Mouse (Mus musculus): ENCODE measurements around the gene Usp53. TPM values are rescaled to one million over a fixed set of nuclear protein-coding genes. Genes with fewer than 3 reads are reported as not detected.

The Usp53 gene
- polyA plus RNA-seq, 1 experiment from 2014 or later = 6.2 TPM

DNA sequence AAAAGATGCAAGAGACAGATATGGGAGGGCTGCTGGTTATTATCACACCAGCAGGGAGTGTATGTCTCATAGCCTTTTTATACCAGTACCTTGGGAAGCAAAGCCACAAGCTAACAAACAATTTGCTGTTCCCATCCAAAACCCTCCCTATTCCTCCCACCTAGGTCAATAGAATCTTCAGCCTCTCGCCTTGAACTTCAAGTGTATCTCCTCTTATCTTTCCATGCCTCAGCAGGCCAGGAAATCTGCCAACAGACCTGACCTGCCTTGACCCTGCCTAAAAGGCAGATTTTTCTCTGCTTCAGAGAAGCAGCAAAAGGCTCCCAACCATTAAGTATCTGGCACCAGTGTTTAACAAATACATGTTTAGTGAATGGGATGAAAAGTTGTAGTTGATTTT is 2.1 kb upstream of the Usp53 start:
- Histone ChIP-seq H3K27me3 (no peaks in the 10 kb centered on the region), H3K9ac (no peak overlapping the region), H3K4me2 (replicated peaks) (no peak overlapping the region), H3K4me1 (peaks cover 2% of the 10 kb centered on the region; the same call in 1 of the 2 replicates), H3K27ac (no peak overlapping the region), H3K4me3 (no peak overlapping the region), H3K36me3 (no peaks in the 10 kb centered on the region), H3K9me3 (replicated peaks) (no peaks in the 10 kb centered on the region)
- 66% methylated on average over 1 of the region's 1 CpGs for WGBS
- no peak for ATAC-seq (ENCODE audit: low FRiP score)

DNA sequence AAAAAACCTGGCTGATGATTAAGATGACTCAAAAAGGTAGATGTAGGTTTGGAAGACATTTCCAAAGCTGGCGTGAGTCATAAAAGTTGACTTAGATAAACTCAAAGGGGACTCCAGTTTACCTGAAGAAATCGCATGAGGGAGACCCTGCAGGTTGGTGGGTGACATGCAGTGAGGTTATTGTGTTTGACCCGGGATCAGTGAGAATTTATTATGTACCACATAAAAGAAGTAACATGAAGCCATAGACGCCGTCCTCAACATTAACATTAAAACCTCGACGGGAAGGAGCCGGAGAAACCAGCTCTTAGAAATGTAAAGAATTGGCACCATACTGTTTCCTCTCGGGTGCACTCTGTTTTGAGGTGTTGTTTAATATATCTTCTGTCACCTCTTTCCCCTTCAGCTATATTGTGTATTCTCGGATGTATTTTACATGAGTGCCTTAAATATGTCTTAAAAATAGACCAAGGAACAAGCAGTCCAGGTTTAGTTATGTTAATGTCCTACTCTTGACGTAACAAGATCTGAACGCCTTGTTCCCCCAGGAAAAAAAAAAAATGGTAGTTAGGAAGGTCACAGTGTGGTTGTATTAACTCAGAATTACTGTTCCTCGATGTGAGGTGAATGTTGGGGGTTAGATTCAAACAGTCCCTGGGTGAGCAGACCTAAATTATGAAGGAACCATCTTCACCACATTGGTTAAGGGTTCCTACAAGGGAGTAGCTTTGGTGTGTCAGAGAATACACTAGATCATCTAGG is 1.1 kb upstream of the Usp53 start:
- Histone ChIP-seq H3K4me1 (peaks cover 2% of the 10 kb centered on the region; the same call in 1 of the 2 replicates), H3K4me2 (replicated peaks) (peak overlapping the region; percentile 75), H3K4me3 (peak overlapping the region; percentile 85), H3K9ac (peak overlapping the region; percentile 83), H3K27ac (no peak overlapping the region), H3K9me3 (replicated peaks) (no peaks in the 10 kb centered on the region), H3K27me3 (no peaks in the 10 kb centered on the region), H3K36me3 (no peaks in the 10 kb centered on the region)
- whole genome bisulfite sequencing = 17% methylated on average over 13 of the region's 13 CpGs
- no peak for ATAC-seq (ENCODE audit: low FRiP score)

GRCm38 (mm10) chr3:122983849-122984248 is 461 bp downstream of the Usp53 start:
- WGBS = under 1% methylated on average over 30 of the region's 30 CpGs
- no peaks in the 10 kb centered on the region for H3K9me3 ChIP-seq (replicated peaks)

GRCm38 (mm10) chr3:122975964-122976363 is 8.3 kb downstream of the Usp53 start:
- H3K4me2 ChIP-seq (replicated peaks) = no peak overlapping the region
- H3K4me3 ChIP-seq = no peak overlapping the region
- ATAC-seq (ENCODE audit: low FRiP score) = no peak
- H3K9ac ChIP-seq = no peak overlapping the region
- H3K27me3 ChIP-seq = no peaks in the 10 kb centered on the region
- no peaks in the 10 kb centered on the region for H3K4me1 ChIP-seq
- H3K27ac ChIP-seq = no peak overlapping the region
- H3K36me3 ChIP-seq = no peaks in the 10 kb centered on the region; the same call in 1 of the 2 replicates
- no peaks in the 10 kb centered on the region for H3K9me3 ChIP-seq (replicated peaks)
- WGBS = 96% methylated on average over 1 of the region's 1 CpGs

More at GRCm38 (mm10) chr3:122983849-122984248, 461 bp downstream of the Usp53 start:
- Histone ChIP-seq H3K27me3 (no peaks in the 10 kb centered on the region), H3K4me3 (peak overlapping the region; percentile 85), H3K9ac (peak overlapping the region; percentile 83), H3K4me1 (peaks cover 2% of the 10 kb centered on the region; the same call in 1 of the 2 replicates), H3K27ac (peak overlapping the region; percentile 90), H3K36me3 (no peaks in the 10 kb centered on the region), H3K4me2 (replicated peaks) (peak overlapping the region; percentile 75)
- peak; percentile 92; the same call in 1 of the 2 replicates for ATAC-seq (ENCODE audit: low FRiP score)

- H3K27me3 ChIP-seq = no peaks in the 10 kb centered on the region
- no peak overlapping the region for H3K9ac ChIP-seq
- no peaks in the 10 kb centered on the region; the same call in 1 of the 2 replicates for H3K36me3 ChIP-seq
- H3K27ac ChIP-seq = no peak overlapping the region
- H3K4me1 ChIP-seq = no peaks in the 10 kb centered on the region
- H3K9me3 ChIP-seq (replicated peaks) = no peaks in the 10 kb centered on the region
- ATAC-seq (ENCODE audit: low FRiP score) = no peak
- no peak overlapping the region for H3K4me3 ChIP-seq
- H3K4me2 ChIP-seq (replicated peaks) = no peak overlapping the region
- WGBS = 86% methylated on average over 4 of the region's 4 CpGs
Observed at GRCm38 (mm10) chr3:122975363-122975762, 8.9 kb downstream of the Usp53 start.

DNA sequence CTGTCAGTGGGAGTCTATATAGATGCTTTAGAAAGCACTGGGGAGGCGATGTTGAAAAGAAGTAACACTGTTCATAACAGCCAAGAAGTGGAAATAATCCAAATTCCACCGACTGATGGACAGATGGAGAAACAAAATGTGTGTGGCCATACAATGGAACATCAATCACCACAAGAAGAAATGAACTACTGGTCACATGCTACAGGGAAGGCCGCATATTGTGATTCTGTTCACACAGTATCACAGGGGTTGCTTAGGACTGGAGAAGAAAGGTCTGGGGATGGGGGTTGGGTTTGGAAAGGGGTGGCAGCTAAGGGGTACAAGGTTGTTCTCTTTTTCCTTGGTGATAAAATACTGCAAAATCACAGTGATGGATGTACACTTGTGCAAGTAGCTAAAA is 9.5 kb downstream of the Usp53 start:
- no peak overlapping the region for H3K9ac ChIP-seq
- no peaks in the 10 kb centered on the region for H3K27me3 ChIP-seq
- H3K27ac ChIP-seq = no peak overlapping the region
- no peak overlapping the region for H3K4me2 ChIP-seq (replicated peaks)
- 42% methylated on average over 3 of the region's 3 CpGs for WGBS
- no peaks in the 10 kb centered on the region for H3K9me3 ChIP-seq (replicated peaks)
- no peaks in the 10 kb centered on the region for H3K4me1 ChIP-seq
- no peaks in the 10 kb centered on the region; the same call in 1 of the 2 replicates for H3K36me3 ChIP-seq
- ATAC-seq (ENCODE audit: low FRiP score) = no peak
- H3K4me3 ChIP-seq = no peak overlapping the region

- no peak overlapping the region for H3K27ac ChIP-seq
- H3K4me2 ChIP-seq (replicated peaks) = no peak overlapping the region
- H3K36me3 ChIP-seq = peaks cover 6% of the 10 kb centered on the region; the same call in 1 of the 2 replicates
- H3K4me1 ChIP-seq = no peaks in the 10 kb centered on the region
- no peak overlapping the region for H3K9ac ChIP-seq
- no peak overlapping the region for H3K4me3 ChIP-seq
- no peak for ATAC-seq (ENCODE audit: low FRiP score)
- no peaks in the 10 kb centered on the region for H3K9me3 ChIP-seq (replicated peaks)
- no peaks in the 10 kb centered on the region for H3K27me3 ChIP-seq
- WGBS = 62% methylated on average over 3 of the region's 3 CpGs
Observed at GRCm38 (mm10) chr3:122972126-122972822, 12.0 kb downstream of the Usp53 start.

GRCm38 (mm10) chr3:122968391-122968790 is 15.9 kb downstream of the Usp53 start:
- whole genome bisulfite sequencing = 96% methylated on average over 9 of the region's 9 CpGs
- no peak for ATAC-seq (ENCODE audit: low FRiP score)
- no peaks in the 10 kb centered on the region for H3K27me3 ChIP-seq

DNA sequence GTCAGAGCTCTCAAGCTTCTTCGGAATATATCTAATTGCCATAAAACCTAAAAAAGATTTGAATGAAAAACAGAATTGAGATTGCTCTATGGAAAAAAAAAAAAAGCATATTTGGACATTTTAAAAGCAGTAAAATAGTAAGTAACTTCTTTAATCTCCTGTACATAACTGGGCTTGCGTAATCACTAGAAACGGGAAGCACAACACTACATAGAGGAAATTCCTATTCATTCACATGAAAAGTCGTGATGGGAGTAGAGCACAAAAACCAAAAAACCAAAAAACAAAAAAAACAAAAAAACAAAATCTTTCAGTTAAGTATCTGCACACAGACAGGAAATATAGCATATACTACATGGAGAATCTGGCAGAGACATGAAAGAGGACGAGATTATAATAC is 20.0 kb downstream of the Usp53 start:
- Histone ChIP-seq H3K27ac (no peak overlapping the region), H3K9me3 (replicated peaks) (no peaks in the 10 kb centered on the region), H3K27me3 (no peaks in the 10 kb centered on the region), H3K4me1 (no peaks in the 10 kb centered on the region), H3K4me2 (replicated peaks) (no peak overlapping the region), H3K9ac (no peak overlapping the region), H3K36me3 (peaks cover 9% of the 10 kb centered on the region; the same call in 1 of the 2 replicates), H3K4me3 (no peak overlapping the region)
- no peak for ATAC-seq (ENCODE audit: low FRiP score)
- WGBS = 93% methylated on average over 5 of the region's 5 CpGs

More at GRCm38 (mm10) chr3:122968391-122968790, 15.9 kb downstream of the Usp53 start:
- H3K27ac ChIP-seq = no peak overlapping the region
- no peak overlapping the region for H3K4me3 ChIP-seq
- no peaks in the 10 kb centered on the region for H3K4me1 ChIP-seq
- no peaks in the 10 kb centered on the region for H3K9me3 ChIP-seq (replicated peaks)
- H3K4me2 ChIP-seq (replicated peaks) = no peak overlapping the region
- H3K36me3 ChIP-seq = peaks cover 6% of the 10 kb centered on the region; the same call in 1 of the 2 replicates
- H3K9ac ChIP-seq = no peak overlapping the region

GRCm38 (mm10) chr3:122950129-122950528 is 34.2 kb downstream of the Usp53 start:
- Histone ChIP-seq H3K9me3 (replicated peaks) (no peaks in the 10 kb centered on the region), H3K4me3 (no peak overlapping the region), H3K27me3 (no peaks in the 10 kb centered on the region), H3K4me2 (replicated peaks) (no peak overlapping the region), H3K36me3 (peaks cover 11% of the 10 kb centered on the region), H3K4me1 (no peaks in the 10 kb centered on the region), H3K27ac (no peak overlapping the region), H3K9ac (no peak overlapping the region)
- WGBS = 91% methylated on average over 2 of the region's 2 CpGs
- ATAC-seq (ENCODE audit: low FRiP score) = no peak

- Histone ChIP-seq H3K4me2 (replicated peaks) (no peak overlapping the region), H3K27ac (no peak overlapping the region), H3K27me3 (no peaks in the 10 kb centered on the region), H3K9ac (no peak overlapping the region), H3K9me3 (replicated peaks) (no peaks in the 10 kb centered on the region), H3K36me3 (peaks cover 4% of the 10 kb centered on the region; the same call in 1 of the 2 replicates), H3K4me1 (0 out of 2 replicates have a peak, but pooled peaks cover 2% of the 10 kb centered on the region), H3K4me3 (no peak overlapping the region)
- no peak for ATAC-seq (ENCODE audit: low FRiP score)
- WGBS = 78% methylated on average over 6 of the region's 6 CpGs
Observed at GRCm38 (mm10) chr3:122943387-122943890, 40.9 kb downstream of the Usp53 start.

- Histone ChIP-seq H3K4me1 (0 out of 2 replicates have a peak, but pooled peaks cover 2% of the 10 kb centered on the region), H3K36me3 (no peaks in the 10 kb centered on the region), H3K4me3 (no peak overlapping the region), H3K27me3 (no peaks in the 10 kb centered on the region), H3K27ac (no peak overlapping the region), H3K4me2 (replicated peaks) (no peak overlapping the region), H3K9me3 (replicated peaks) (no peaks in the 10 kb centered on the region), H3K9ac (no peak overlapping the region)
- no peak for ATAC-seq (ENCODE audit: low FRiP score)
- WGBS = 88% methylated on average over 2 of the region's 2 CpGs
Observed at GRCm38 (mm10) chr3:122939215-122939614, 45.1 kb downstream of the Usp53 start.
